Mouse (Mus musculus) testis, adult 2 months (tissue): ENCODE data around the gene Phox2a. TPM values are rescaled to one million over a fixed set of nuclear protein-coding genes. Genes with fewer than 3 reads are reported as not detected.

Experiments
- H3K27ac ChIP-seq: fragments of 200-500 bp; 2 replicates; pipeline ENCODE4 v1.5.1; 2012; ENCODE audit warnings: low read depth, low read length; ENCODE audit not compliant: control insufficient read depth, insufficient read depth
- H3K27me3 ChIP-seq: fragments of 200-500 bp; 2 replicates; pipeline ENCODE4 v1.6.1; 2012; ENCODE audit warnings: mild to moderate bottlenecking, low read length, moderate library complexity; ENCODE audit not compliant: control insufficient read depth, insufficient read depth
- H3K36me3 ChIP-seq: fragments of 200-500 bp; 2 replicates; pipeline ENCODE4 v1.6.1; 2012; ENCODE audit warnings: mild to moderate bottlenecking, low read length; ENCODE audit not compliant: control insufficient read depth, insufficient read depth
- H3K4me1 ChIP-seq: fragments of 200-500 bp; 2 replicates; pipeline ENCODE4 v1.6.1; 2012; ENCODE audit warnings: low read length; ENCODE audit not compliant: control insufficient read depth, insufficient read depth
- H3K4me3 ChIP-seq: fragments of 200-500 bp; 2 replicates; pipeline ENCODE4 v1.5.1; 2012; ENCODE audit warnings: low read depth, mild to moderate bottlenecking, low read length, moderate library complexity, mixed read lengths; ENCODE audit not compliant: control insufficient read depth
- CTCF ChIP-seq: fragments of 200-500 bp; IDR thresholded peaks from 2 replicates; pipeline ENCODE4 v1.5.1; 2012; ENCODE audit warnings: low read depth, mild to moderate bottlenecking, inconsistent platforms, low read length, moderate library complexity; ENCODE audit not compliant: control insufficient read depth, insufficient read depth, insufficient replicate concordance
- POLR2A ChIP-seq: fragments of 200-500 bp; IDR thresholded peaks from 2 replicates; pipeline ENCODE4 v1.6.1; 2012; ENCODE audit warnings: low read depth, mild to moderate bottlenecking, inconsistent platforms, low read length, moderate library complexity; ENCODE audit not compliant: control insufficient read depth
- polyA plus RNA-seq: library from polyadenylated mRNA; depleted of rRNA; stranded (reverse); fragments of >200 nt; gene quantifications from 2 replicates; pipeline ENCODE4 v1.2.3, GENCODE M21; 2012

Gene Phox2a
- polyA plus RNA-seq, 1 experiment, result 0.16 TPM

- no peak overlapping the region for H3K27ac ChIP-seq
- peaks cover 3% of the 10 kb centered on the region for H3K27me3 ChIP-seq
- H3K4me3 ChIP-seq, result no peak overlapping the region
- TF ChIP-seq CTCF (peak; percentile 27; the same call in 1 of the 2 replicates), POLR2A (no peak)
- peaks cover 32% of the 10 kb centered on the region for H3K4me1 ChIP-seq
- peaks cover 2% of the 10 kb centered on the region; the same call in 1 of the 2 replicates for H3K36me3 ChIP-seq
Observed at GRCm38 (mm10) chr7:101822836-101823757, 5.0 kb downstream of the Phox2a start.

DNA sequence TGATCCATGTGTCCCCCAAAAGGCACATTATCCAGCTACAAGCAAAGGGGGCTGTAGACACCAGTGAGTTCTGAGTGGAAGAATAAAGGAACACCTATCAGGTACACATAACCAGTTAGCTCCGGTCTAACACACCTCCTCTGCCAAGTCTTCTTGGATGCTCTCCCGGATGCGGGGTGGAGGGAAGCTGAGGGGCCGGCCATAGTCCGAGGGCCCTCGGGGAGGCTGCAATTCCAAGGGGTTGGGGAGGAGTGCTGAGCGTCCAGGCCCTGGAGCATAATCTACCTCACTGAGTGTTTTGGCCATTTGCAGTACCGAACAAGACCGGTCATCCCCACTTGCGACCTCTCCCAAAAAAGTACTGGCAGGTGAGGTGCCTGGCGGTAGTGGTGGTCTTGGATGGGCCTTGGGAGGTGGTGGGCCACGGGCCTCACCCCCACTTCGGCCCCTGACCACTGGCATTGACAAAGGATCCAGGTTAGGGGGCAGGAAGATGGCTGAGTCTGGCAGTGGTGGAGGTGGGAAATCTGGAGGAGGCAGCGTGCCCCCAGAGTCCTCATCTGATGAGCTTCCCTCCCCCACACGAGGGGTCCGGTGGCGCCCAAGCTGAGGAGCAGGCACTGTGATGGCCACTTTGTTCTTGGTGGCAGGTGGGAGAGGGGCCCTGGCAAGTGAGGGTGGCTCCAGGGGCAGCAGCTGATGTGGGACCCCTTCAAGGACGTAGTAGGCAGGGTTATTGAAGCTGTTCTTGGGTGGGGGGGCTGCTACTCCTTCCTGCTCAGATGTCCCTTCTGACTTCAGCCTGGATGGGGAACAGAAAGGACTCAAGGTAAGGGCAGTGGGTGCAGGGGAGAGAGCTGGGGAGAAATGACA is 5.9 kb downstream of the Phox2a start:
- no peak for TF ChIP-seq CTCF
- Histone ChIP-seq H3K4me1 (peaks cover 25% of the 10 kb centered on the region), H3K36me3 (peaks cover 2% of the 10 kb centered on the region; the same call in 1 of the 2 replicates), H3K4me3 (no peak overlapping the region), H3K27ac (no peak overlapping the region), H3K27me3 (peaks cover under 1% of the 10 kb centered on the region; the same call in 1 of the 2 replicates)

DNA sequence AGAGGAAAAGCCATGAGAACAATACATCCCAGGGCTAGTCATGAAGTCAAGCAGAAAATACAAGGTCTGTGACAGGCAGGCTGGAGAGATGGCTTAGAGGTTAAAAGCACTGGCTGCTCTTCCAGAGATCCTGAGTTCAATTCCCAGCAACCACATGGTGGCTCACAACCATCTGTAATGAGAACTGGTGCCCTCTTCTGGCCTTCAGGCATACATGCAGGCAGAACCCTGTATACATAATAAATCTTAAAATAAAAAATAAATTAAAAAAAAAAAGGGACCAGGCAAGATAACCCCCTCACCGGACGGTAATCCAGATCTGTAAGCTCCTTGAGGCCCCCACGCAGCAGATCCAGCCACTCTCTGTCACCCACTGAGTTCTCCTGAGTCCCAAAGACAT is 12.3 kb downstream of the Phox2a start:
- Histone ChIP-seq H3K36me3 (peaks cover 2% of the 10 kb centered on the region), H3K27me3 (no peaks in the 10 kb centered on the region), H3K4me1 (no peaks in the 10 kb centered on the region), H3K27ac (no peak overlapping the region), H3K4me3 (no peak overlapping the region)
- TF ChIP-seq CTCF, result no peak
- no peak for TF ChIP-seq POLR2A

DNA sequence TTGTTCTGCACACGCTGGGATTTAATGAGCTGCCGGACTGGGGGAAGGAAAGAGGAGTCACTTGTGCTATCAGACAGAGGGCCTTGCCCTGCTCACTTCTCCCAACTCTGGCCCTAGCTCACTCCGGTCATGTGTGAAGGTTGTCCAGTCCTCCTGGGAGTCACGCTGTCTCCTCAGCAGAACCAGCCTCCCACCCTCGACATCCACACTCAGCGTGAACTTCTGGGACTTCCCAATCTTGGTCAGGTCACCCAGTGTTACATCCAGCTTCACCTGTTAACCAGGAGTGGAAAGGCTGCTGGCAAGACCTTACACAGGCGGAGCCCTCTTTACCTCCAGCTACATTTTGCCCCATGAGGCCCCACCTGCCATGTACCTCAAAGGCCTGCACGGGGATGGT is 13.3 kb downstream of the Phox2a start:
- H3K36me3 ChIP-seq, result peaks cover 2% of the 10 kb centered on the region

DNA sequence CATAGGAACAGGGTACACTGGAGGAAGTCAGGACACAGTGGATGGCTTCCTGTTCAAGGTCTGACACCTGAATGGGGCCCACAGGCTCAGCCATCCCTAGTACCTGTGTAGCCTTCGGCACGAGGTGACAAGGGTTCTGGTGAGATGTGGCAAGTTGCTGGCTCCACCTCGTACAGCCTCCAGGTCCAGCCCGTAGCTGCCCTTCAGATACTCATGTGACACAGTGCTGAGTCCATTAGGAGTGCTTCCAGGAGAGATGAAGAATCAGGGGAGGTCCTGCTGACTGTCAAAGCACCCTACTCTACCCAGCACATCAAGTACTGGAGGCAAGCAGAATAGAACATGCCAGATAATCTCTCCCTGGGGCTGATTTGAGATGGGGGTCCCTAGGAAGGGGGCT is 14.3 kb downstream of the Phox2a start:
- no peaks in the 10 kb centered on the region for H3K27me3 ChIP-seq
- no peak overlapping the region for H3K27ac ChIP-seq
- TF ChIP-seq POLR2A, result no peak
- no peak for TF ChIP-seq CTCF
- peaks cover 2% of the 10 kb centered on the region for H3K36me3 ChIP-seq
- H3K4me3 ChIP-seq, result no peak overlapping the region
- H3K4me1 ChIP-seq, result peaks cover 5% of the 10 kb centered on the region

More for the DNA sequence above, 13.3 kb downstream of the Phox2a start:
- no peak for TF ChIP-seq CTCF
- Histone ChIP-seq H3K4me1 (peaks cover 5% of the 10 kb centered on the region), H3K27ac (no peak overlapping the region), H3K4me3 (no peak overlapping the region), H3K27me3 (no peaks in the 10 kb centered on the region)

GRCm38 (mm10) chr7:101833352-101833751 is 15.2 kb downstream of the Phox2a start:
- no peak for TF ChIP-seq POLR2A
- no peak for TF ChIP-seq CTCF
- peaks cover 7% of the 10 kb centered on the region for H3K4me1 ChIP-seq
- no peaks in the 10 kb centered on the region; the same call in none of the 2 replicates for H3K36me3 ChIP-seq
- no peak overlapping the region for H3K4me3 ChIP-seq
- no peaks in the 10 kb centered on the region for H3K27me3 ChIP-seq
- H3K27ac ChIP-seq, result no peak overlapping the region

- no peak overlapping the region for H3K27ac ChIP-seq
- H3K36me3 ChIP-seq, result no peaks in the 10 kb centered on the region; the same call in none of the 2 replicates
- H3K27me3 ChIP-seq, result no peaks in the 10 kb centered on the region
- no peak overlapping the region for H3K4me3 ChIP-seq
- no peak for TF ChIP-seq CTCF
- no peak for TF ChIP-seq POLR2A
- peaks cover 13% of the 10 kb centered on the region for H3K4me1 ChIP-seq
Observed at GRCm38 (mm10) chr7:101833916-101834584, 15.9 kb downstream of the Phox2a start.
